Comparison of ENCODE assay signal across 14 mouse cellular contexts in genomic region chr7:135996896-135997295, GRCm38 (mm10).
DNase-seq lines count a peak whose midpoint lies in the region; ATAC-seq lines count a peak whose summit lies in the region.
"Had no signal": no experiment of that assay in that cellular context is flagged by ENCODE, and none has a peak within 500 bp of the region (broad histone marks: within the 10 kb centered on the region; RNA-seq: fewer than 3 reads in every experiment).

No protein-coding gene starts in this region.

- H3K4me2 ChIP-seq in hindbrain, embryonic 12.5 days (replicated peaks): no peak overlapping the region
- no peak overlapping the region for H3K4me2 ChIP-seq in limb, embryonic 12.5 days
- H3K4me2 ChIP-seq: embryonic facial prominence, embryonic 15.5 days; liver, embryonic 15.5 days had no signal

- H3K27ac ChIP-seq in hindbrain, embryonic 12.5 days: no peak overlapping the region
- H3K27ac ChIP-seq in limb, embryonic 12.5 days: no peak overlapping the region
- H3K27ac ChIP-seq: embryonic facial prominence, embryonic 15.5 days; liver, embryonic 15.5 days had no signal

- H3K4me3 ChIP-seq in hindbrain, embryonic 12.5 days: no peak overlapping the region
- no peak overlapping the region for H3K4me3 ChIP-seq in limb, embryonic 12.5 days (replicated peaks)
- H3K4me3 ChIP-seq: embryonic facial prominence, embryonic 15.5 days; liver, embryonic 15.5 days had no signal

- no peaks in the 10 kb centered on the region for H3K9me3 ChIP-seq in hindbrain, embryonic 12.5 days (replicated peaks)
- no peaks in the 10 kb centered on the region for H3K9me3 ChIP-seq in limb, embryonic 12.5 days
- H3K9me3 ChIP-seq: embryonic facial prominence, embryonic 15.5 days; liver, embryonic 15.5 days had no signal

- ATAC-seq in hindbrain, embryonic 12.5 days (ENCODE audit: low FRiP score): peak; percentile 71; the same call in 1 of the 2 replicates
- ATAC-seq in limb, embryonic 12.5 days (ENCODE audit: insufficient number of reproducible peaks, insufficient read depth, low FRiP score, low TSS enrichment, low read depth): 0 out of 2 replicates have a peak, but pooled peaks have one; percentile 18

- H3K4me1 ChIP-seq in hindbrain, embryonic 12.5 days: peaks cover 10% of the 10 kb centered on the region
- H3K4me1 ChIP-seq in limb, embryonic 12.5 days (replicated peaks): peaks cover 32% of the 10 kb centered on the region
- H3K4me1 ChIP-seq: liver, embryonic 15.5 days had no signal

- 60% methylated on average over 10 of the region's 10 CpGs for WGBS in hindbrain, embryonic 12.5 days
- 66% methylated on average over 10 of the region's 10 CpGs for WGBS in limb, embryonic 12.5 days

- H3K9ac ChIP-seq in hindbrain, embryonic 12.5 days: no peak overlapping the region
- no peak overlapping the region for H3K9ac ChIP-seq in limb, embryonic 12.5 days (replicated peaks)
- H3K9ac ChIP-seq: embryonic facial prominence, embryonic 15.5 days; liver, embryonic 15.5 days had no signal

- intact Hi-C loops in left cerebral cortex, postnatal 4 days (cut with DNase I): no loop called here
- intact Hi-C loops in left cerebral cortex, postnatal 10 days (cut with DNase I): no loop called here
- intact Hi-C loops in heart, postnatal 25 days (cut with DNase I): no loop called here

- no peaks in the 10 kb centered on the region for H3K36me3 ChIP-seq in hindbrain, embryonic 12.5 days
- H3K36me3 ChIP-seq in limb, embryonic 12.5 days: no peaks in the 10 kb centered on the region
- H3K36me3 ChIP-seq: embryonic facial prominence, embryonic 15.5 days; liver, embryonic 15.5 days had no signal

- no peaks in the 10 kb centered on the region; the same call in 1 of the 2 replicates for H3K27me3 ChIP-seq in hindbrain, embryonic 12.5 days
- H3K27me3 ChIP-seq in limb, embryonic 12.5 days: peaks cover 4% of the 10 kb centered on the region; the same call in 1 of the 2 replicates
- H3K27me3 ChIP-seq: liver, embryonic 15.5 days had no signal

- peak; percentile 77 for DNase-seq in left cerebral cortex, postnatal 4 days
- DNase-seq in left cerebral cortex, postnatal 10 days (ENCODE audit: extremely low spot score in 1 of 2, low spot score in 2 of 2): no peak
- DNase-seq in kidney, adult 9 months: peak; percentile 19
- no peak for DNase-seq in right cerebral cortex, postnatal 14 days
- DNase-seq in layer of hippocampus, adult 9-11 months: no peak
- DNase-seq in heart, postnatal 25 days (ENCODE audit: low spot score): no peak
- DNase-seq: cerebellum, adult 9-11 months; gastrocnemius, postnatal 36 days; lung, postnatal 4 days; spleen, adult 18-20 months had no signal

Comparison
In these comparisons a context has a peak if more than half of its experiments do, and no peak if none do; other contexts are left out.
1. DNase-seq: peak in left cerebral cortex, postnatal 4 days (single experiment) and kidney, adult 9 months (single experiment); none in left cerebral cortex, postnatal 10 days (0 of 2), right cerebral cortex, postnatal 14 days (single experiment), layer of hippocampus, adult 9-11 months (single experiment) and heart, postnatal 25 days (single experiment).